Mouse (Mus musculus) lung, postnatal 36 days (tissue): ENCODE results near the gene Nlrp4c.
"Not testable (repeated sequence)": the region's sequence is repeated elsewhere in the genome, so short reads cannot be mapped to it uniquely, and the experiment has no call there.

Experiments
- DNase-seq: peaks from one replicate; pipeline ENCODE4 v3.0.0; 2022; ENCODE audit warnings: mixed read lengths

Nlrp4c gene

GRCm38 (mm10) chr7:6044861-6045260 lies at the start of gene Nlrp4c:
Gene Nlrp4c (plus strand): TSS chr7:6045161.
- no peak for DNase-seq

DNA sequence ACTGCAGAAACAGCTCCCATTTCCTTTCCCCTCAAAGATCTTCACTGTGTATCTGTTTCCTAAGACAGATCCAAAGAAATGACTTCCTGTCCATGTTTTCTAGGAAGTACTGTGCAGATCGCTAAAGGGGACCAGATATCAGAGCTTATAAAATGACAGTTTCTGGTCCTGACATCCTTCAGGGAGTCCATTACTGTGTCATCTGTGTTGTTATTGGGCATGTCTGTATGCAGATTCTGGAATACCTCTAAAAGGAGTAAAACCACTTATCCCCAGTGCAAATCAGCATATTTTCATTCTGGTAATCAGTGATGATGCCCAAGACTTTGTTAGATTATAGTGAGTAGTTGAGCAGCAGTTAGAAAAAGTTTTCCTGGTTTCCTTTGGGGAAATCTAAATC lies 34.1 kb upstream of the Nlrp4c start, which contains the start of gene Vmn1r65:
Gene Vmn1r65 (minus strand): TSS at position 101 of the 400 bp plus-strand sequence.
- no peak for DNase-seq

DNA sequence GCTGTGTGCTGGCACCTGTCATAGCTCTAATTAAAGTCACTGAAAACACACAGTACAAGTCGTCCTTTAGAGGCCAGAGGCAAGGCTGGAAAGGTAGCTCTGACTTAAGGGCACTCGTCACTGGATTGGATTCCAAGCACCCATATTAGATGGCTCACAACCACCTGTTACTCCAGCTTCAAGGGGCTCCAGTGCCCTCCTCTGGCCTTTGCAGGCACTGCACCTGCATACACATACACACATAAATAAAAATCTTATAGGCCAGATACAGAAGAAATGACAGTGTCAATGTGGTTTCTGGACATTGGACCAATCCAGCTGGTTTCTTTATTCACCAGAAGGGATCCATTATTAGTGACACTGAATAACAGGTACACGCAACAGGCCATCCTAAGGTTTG lies 74.5 kb downstream of the Nlrp4c start:
- DNase-seq, result no peak

DNA sequence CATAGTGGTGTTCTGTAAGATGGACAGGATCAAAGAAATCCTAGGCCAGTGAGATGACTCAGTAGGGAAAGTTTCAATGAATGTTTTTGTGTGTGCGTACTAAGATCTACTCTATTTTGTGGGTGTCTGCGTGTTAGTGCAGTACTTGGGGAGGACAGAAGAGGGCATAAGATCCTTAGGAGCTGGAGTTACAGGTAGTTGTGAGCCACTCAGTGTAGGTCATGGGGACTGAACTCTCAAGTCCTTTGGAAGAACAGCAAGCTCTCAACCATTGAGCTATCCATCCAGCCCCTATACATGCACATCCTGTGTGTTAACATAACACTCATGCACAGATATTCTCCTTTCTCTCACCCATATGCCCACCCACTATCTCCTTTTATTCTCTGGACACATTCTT lies 75.1 kb downstream of the Nlrp4c start:
- peak; percentile 26 for DNase-seq

GRCm38 (mm10) chr7:6121128-6121527 lies 76.2 kb downstream of the Nlrp4c start:
- DNase-seq, result not testable (repeated sequence)

DNA sequence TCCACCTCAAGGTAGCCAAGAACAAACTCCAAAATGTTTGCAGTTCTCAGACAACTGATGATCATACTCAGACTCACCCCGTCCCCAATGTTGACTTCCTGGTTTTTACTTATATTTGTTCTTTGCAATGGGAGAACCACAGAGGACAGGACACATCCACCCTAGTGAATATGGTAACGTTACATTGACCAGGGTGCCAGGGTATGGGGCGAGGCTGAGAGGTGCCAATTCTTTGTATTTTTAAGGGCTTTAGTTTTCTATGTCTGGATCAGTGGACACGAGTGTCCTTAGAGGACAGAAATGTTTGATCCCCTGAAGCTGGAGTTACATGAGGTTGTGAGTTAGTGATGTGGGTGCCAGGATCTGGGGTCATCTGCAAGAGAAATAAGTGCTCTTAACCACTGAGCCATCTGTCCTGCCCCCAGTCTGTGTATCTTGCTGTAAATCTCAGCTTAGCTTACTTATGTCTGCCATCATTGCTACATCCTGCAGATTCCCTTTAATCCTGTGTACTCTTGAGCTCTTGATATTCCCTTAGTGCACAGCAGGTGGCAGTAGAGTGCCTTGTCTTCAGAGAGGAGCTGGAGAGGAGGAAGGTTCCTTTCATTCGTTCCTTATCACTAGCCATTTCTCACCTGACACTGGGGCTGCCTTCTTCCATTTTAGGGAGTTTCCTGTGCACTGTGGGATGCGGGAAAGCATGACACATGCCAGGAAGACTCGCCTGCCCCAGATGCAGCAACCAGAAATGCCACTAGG lies 81.9 kb downstream of the Nlrp4c start:
- DNase-seq, result peak; percentile 92

- no peak for DNase-seq
These were observed 85.4 kb downstream of the Nlrp4c start for GRCm38 (mm10) chr7:6130346-6130745.

DNA sequence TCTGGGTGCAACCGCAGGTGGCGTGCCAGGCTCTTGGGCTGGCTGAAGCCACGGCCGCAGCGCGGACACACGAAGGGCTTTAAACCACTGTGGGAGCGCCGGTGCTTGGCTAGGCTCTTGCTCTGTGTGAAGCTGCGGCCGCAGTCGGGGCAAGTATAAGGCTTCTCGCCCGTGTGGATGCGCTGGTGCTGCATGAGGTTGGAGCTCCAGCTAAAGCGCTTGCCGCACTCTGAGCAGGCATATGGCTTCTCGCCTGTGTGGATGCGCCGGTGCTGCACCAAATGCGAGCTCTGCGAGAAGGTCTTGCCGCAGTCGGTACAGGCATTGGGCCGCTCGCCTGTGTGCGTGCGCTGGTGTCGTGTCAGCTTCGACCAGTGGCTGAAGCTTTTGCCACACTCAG lies 87.7 kb downstream of the Nlrp4c start:
- DNase-seq, result no peak

DNA sequence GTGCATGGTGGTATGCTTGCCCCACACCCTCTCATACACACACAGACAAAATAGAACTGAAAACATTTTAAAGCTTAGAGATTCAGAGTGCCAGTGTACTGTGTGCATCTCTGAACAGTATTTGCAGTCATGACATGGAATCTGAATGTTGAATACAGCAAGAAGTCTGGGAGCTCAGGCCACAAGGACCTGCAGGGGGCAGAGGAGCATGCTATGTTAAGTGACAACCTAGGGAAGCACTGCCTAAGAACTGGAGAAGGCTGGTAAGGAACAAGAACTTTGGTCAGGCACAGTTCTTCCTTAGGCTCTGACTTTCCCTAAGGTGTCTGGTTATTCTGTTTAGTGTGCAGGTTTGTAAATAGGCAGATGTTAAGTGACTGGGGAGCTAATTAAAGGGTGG lies 91.5 kb downstream of the Nlrp4c start:
- no peak for DNase-seq

DNA sequence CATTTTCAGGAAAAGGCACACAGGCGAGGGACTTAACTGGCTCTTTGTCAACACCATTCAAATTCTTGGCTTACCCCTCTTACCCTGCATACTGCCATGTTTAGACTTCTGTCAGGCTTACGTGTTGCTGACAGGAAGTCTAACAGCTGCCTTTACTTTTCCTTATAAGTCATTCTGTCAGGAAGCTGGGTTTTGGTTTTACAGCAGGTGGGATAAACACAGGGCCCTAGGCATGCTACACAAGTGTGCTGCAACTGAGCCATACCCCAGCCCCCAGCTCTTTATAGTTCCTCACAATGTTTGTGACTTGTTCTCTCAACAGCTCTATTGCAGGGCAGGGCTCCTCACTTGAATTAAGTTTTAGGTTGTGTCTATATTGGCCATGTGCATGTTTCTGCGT lies 94.3 kb downstream of the Nlrp4c start:
- DNase-seq, result no peak

DNA sequence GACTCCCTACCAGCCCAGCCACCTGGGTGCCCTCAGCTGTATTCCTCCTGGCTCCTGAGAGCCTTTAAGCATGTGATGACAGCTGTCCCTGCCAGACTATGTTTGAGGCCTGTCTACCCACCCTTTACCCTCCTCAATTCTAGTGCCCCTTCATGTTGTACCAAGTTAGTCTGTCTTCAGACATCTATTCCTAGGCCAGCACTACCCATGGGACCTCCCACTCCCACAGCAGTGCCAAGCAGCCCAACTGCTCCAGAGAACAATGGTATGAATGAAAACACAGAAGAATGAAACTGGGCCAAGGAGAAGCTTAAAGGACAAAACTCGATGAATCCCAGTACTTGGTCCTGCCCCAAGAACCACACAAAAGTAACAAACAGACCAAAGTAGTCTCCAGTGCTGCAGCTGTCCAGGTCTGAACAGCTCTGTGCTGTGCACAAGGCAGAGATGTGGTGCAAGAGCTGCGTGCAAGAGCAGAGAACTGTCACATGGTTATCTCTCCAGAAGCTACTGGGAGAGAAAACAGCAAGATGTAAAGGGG lies 99.1 kb downstream of the Nlrp4c start:
- no peak for DNase-seq

- DNase-seq, result peak; percentile 46
These were observed 100.6 kb downstream of the Nlrp4c start for GRCm38 (mm10) chr7:6145423-6146188.

DNA sequence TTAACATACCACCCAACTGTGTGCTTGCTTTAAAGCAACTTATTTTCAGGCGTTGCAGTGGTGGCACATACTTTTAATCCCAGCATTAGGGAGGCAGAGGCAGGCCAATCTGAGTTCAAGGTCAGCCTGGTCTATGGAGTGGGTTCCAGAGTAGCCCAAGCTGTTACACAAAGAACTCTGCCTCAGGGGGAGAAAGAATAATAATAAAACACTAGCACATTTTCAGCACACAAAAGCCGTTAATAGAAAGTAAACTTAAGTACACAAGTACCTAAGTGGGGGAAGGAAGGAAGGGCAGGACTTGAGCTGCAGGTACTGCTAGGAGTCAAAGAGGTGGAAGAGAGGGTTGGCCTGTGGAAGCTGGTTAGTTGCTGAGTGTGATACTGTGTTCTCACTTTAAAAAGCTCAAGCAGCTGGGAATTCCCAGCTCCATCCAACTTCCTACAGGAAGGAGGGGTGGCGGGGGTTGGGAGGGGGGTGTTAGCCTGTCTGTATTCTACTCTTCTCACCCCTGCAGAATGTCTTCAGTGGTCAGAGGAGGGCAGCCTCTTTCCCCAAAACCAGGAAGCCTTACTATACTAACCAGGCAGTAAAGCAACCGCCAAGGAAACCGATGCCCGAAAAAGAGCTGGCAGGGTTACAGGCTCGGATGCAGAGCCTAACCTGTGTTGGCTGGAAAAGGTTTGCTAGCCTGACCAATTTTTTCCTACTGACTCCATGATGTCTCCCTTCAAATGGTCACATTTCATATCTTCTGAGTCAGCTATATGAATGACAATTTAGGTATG lies 101.4 kb downstream of the Nlrp4c start:
- no peak for DNase-seq

DNA sequence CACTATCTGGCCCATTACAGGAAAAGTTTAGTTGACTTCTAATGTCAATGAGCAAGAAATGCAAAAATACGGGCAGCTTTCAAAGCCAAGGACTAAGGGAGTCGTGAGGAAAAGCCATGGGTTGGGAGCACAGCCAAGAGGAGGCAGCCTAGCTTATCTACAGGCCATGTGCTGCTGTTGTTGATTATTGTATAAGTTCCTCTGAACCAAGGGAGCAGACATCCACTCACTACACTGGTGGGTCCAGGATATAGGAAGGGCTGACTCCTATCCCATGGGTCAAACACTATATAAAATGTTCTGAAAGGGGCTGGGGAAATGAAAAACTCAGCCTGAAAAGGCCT lies 102.0 kb downstream of the Nlrp4c start:
- DNase-seq, result no peak

DNA sequence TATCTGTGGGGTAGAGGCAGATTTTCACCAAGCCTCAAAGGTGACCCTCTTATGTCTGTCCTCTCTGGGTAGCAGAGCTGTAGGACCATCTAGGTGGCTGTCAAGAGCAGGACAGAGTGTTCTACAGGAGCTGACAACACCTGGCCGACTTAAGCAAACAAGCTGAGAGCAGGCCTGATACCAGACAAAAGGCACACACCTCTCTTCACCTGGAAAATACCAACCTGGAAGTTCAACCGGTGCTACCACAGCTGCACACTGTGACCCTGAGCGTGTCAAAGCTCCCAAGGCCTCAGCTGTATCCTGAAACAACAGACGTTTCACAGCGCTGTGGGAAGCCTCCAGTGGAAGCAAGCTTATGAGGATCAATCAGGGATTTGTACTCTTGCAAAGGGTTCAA lies 102.7 kb downstream of the Nlrp4c start:
- DNase-seq, result peak; percentile 69

GRCm38 (mm10) chr7:6151266-6151665 lies 106.3 kb downstream of the Nlrp4c start:
- DNase-seq, result no peak

DNA sequence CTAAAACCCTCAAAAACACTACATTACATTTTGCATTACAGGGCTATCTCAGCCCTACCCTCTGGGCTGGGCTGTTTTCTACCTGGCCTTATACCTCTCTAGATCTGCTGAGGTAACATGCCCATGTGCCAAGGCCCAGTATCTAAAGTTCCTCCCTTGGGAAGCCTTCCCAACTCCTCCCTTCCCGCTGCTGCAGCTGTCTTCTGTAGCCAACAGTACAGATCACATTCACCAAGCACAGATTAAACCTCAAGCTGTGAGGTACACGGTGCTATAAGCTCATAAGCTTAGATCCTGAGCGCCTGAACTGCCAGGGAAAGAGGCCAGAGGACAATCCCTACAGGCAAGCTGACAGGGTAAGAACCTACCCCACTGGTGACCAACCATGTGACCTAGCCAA lies 107.1 kb downstream of the Nlrp4c start:
- DNase-seq, result no peak

DNA sequence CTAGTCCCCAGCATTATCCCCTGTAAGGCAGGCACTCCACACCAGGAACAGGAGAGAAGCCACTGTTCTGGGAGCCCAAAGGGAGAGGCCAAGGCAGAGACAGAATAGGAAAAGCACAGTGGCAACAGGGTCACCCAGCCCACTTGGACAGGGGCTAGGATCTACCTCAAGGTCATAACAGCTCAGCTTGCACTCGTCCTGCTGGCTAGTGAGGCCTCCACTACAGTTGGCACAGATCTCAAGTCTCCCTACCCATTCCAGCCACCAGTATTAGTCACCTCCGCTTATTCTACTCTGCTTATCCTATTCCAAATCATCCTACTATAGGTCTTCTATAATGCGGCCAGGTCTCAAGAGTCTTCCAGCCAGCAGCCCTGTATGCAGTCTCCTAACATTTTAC lies 108.2 kb downstream of the Nlrp4c start:
- DNase-seq, result no peak

DNA sequence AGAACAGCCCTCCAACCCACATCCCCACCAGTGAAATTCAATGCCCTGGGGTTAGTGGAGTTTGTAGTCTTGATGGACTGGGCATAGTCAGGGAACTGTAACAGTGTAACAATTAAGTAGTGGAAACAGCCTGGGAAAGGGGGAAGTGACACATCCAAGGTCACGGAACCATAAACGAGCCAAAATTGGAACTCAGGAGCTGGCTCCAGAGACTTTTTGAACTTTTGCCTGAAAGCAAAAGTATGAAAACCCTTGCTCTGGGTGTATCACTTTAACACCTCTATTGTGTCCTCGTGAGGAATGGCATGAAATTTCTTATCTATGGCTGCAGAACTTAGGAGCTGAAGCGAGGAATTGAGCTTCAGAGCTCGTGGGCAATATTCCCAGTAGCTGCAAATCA lies 109.2 kb downstream of the Nlrp4c start:
- DNase-seq, result no peak
